In the genomic region with DNA sequence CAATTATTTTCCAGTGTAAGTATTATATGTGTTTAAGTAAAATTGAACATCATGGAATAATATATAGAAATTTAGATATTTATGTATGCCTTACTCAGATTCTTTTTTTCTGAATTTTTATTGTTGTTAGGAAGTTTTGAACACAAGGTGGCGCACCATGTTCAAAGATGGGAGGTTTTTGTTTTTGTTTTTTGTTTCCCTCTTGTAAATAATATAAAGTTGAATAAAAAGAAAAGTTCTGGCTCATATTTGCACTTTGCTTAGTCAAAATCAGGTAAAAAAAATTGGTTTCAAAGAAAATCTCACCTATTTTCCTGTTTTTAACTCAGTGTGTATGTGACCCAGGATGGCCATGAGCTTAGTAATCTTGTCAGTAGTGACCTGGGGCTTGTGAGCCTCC, we compare ENCODE assay signal across 9 mouse cellular contexts.
DNase-seq lines count a peak whose midpoint lies in the region; ATAC-seq and TF ChIP-seq lines count a peak whose summit lies in the region.
"Had no signal": no experiment of that assay in that cellular context is flagged by ENCODE, and none has a peak within 500 bp of the region (broad histone marks: within the 10 kb centered on the region; RNA-seq: fewer than 3 reads in every experiment).

No protein-coding gene starts in this region.

- no peak for ATAC-seq in inflammation-experienced regulatory T-cells, adult 6 months

- TF ChIP-seq POLR2A in cerebellum, adult 2 months (IDR thresholded peaks at IDR 0.05; ENCODE audit: borderline replicate concordance, insufficient read depth, low read length), result no peak

- peak; percentile 54 to 70 for DNase-seq in cerebellum, postnatal 10 days
- DNase-seq in cerebellum, adult 2 months, result no peak
- peak in 1 of 2 experiments; percentile 20 for DNase-seq in layer of hippocampus, adult 2 months (ENCODE audit: low spot score in 2 of 2)
- DNase-seq in layer of hippocampus, adult 9-11 months, result no peak
- peak; percentile 49 for DNase-seq in A20 (ENCODE audit: low read depth, low spot score)
- peak; percentile 17 for DNase-seq in c-Kit-positive CD71-positive TER-119-negative erythroid progenitor cells, embryonic 14.5 days (ENCODE audit: low read depth)
- no peak for DNase-seq in frontal cortex, postnatal 36 days (ENCODE audit: low spot score in 2 of 2)
- DNase-seq: liver, embryonic 13.5 days had no signal

- no peak overlapping the region for H3K27ac ChIP-seq in cerebellum, adult 2 months (ENCODE audit: insufficient read depth, low read length)
- no peak overlapping the region for H3K27ac ChIP-seq in layer of hippocampus, adult 2 months
- H3K27ac ChIP-seq: liver, embryonic 13.5 days had no signal

- 34% methylated on average over 1 of the region's 1 CpGs for WGBS in cerebellum, adult 2 months

- H3K4me3 ChIP-seq in cerebellum, adult 2 months (replicated peaks; ENCODE audit: insufficient read depth, low read depth, low read length), result no peak overlapping the region
- H3K4me3 ChIP-seq in layer of hippocampus, adult 2 months, result no peak overlapping the region
- H3K4me3 ChIP-seq: liver, embryonic 13.5 days had no signal

- no peak for TF ChIP-seq CTCF in cerebellum, adult 2 months (IDR thresholded peaks at IDR 0.05; ENCODE audit: borderline replicate concordance, insufficient read depth, low read depth, low read length)
- peak; percentile 84 for TF ChIP-seq CTCF in layer of hippocampus, adult 2 months (conservative IDR thresholded peaks at IDR 0.05)

- no peaks in the 10 kb centered on the region for H3K27me3 ChIP-seq in cerebellum, adult 2 months (ENCODE audit: control insufficient read depth, insufficient read depth, low read length)
- H3K27me3 ChIP-seq: liver, embryonic 13.5 days had no signal

- H3K4me1 ChIP-seq in cerebellum, adult 2 months (ENCODE audit: control insufficient read depth, insufficient read depth, low read length), result no peaks in the 10 kb centered on the region
- H3K4me1 ChIP-seq: liver, embryonic 13.5 days had no signal

Comparison
In these comparisons a context has a peak if more than half of its experiments do, and no peak if none do; other contexts are left out.
1. DNase-seq: peak in cerebellum, postnatal 10 days (2 of 2), A20 (single experiment) and c-Kit-positive CD71-positive TER-119-negative erythroid progenitor cells, embryonic 14.5 days (single experiment); none in cerebellum, adult 2 months (0 of 2), layer of hippocampus, adult 9-11 months (single experiment) and frontal cortex, postnatal 36 days (0 of 2).